Mouse (Mus musculus) CH12.LX (cell line): ENCODE measurements at regions not wholly inside any gene's neighbourhood (a gene's known extent, or its start where the extent isn't known, plus 50 kb on each side); places are given as distances from the start of the nearest gene placed in this dataset.

Experiments used
- DNase-seq: peaks from one replicate; pipeline ENCODE4 v3.0.0-alpha.2; 2013; ENCODE audit errors: extremely low read depth
- H3K27ac ChIP-seq: 2 replicates; pipeline ENCODE4 v1.5.1; 2012; ENCODE audit warnings: low read depth, mild to moderate bottlenecking, control low read depth, moderate library complexity; ENCODE audit not compliant: insufficient read depth
- H3K27me3 ChIP-seq: replicated peaks from 2 replicates; pipeline ENCODE3; 2012; ENCODE audit warnings: inconsistent platforms
- H3K36me3 ChIP-seq, 2 experiments: replicated peaks in 1 of 2; 2 replicates each; pipeline versions ENCODE3 to v1.6.1; 2012; ENCODE audit warnings: inconsistent platforms in 1 of 2, low read length in 1 of 2, mild to moderate bottlenecking in 1 of 2, mixed read lengths in 1 of 2, moderate library complexity in 1 of 2; ENCODE audit not compliant: control insufficient read depth in 1 of 2, insufficient read depth in 1 of 2
- H3K4me1 ChIP-seq, 2 experiments: 2 replicates each; pipeline ENCODE4 v1.6.1; 2012; ENCODE audit warnings: inconsistent platforms in 1 of 2, moderate library complexity in 1 of 2; ENCODE audit not compliant: insufficient read depth in 2 of 2, control insufficient read depth in 1 of 2
- H3K4me2 ChIP-seq: 2 replicates; pipeline ENCODE4 v1.6.1; 2012; ENCODE audit warnings: low read depth, mild to moderate bottlenecking, control low read depth; ENCODE audit not compliant: poor library complexity, insufficient read depth, severe bottlenecking
- H3K4me3 ChIP-seq, 3 experiments: fragments of 150-350 bp in 1 of 3; sonication (generic) in 1 of 3; replicated peaks in 1 of 3; 2 replicates each; pipeline versions ENCODE3 to v1.5.1; 2011 to 2012; ENCODE audit warnings: low read depth in 2 of 3, low read length in 2 of 3, mild to moderate bottlenecking in 2 of 3, moderate library complexity in 2 of 3, control low read depth in 1 of 3, improper control_type of control experiment in 1 of 3, inconsistent platforms in 1 of 3, mixed read lengths in 1 of 3; ENCODE audit not compliant: poor library complexity in 1 of 3
- H3K79me2 ChIP-seq: replicated peaks from 2 replicates; pipeline ENCODE4 v1.6.1; 2012; ENCODE audit warnings: mild to moderate bottlenecking, moderate library complexity; ENCODE audit not compliant: control insufficient read depth, poor library complexity, insufficient read depth, severe bottlenecking; ENCODE audit errors: extremely low read depth
- H3K9ac ChIP-seq: 2 replicates; pipeline ENCODE4 v1.6.1; 2012; ENCODE audit warnings: low read depth, mild to moderate bottlenecking, control low read depth, moderate library complexity; ENCODE audit not compliant: insufficient read depth
- H3K9me3 ChIP-seq: replicated peaks from 2 replicates; pipeline ENCODE3; 2012; ENCODE audit warnings: low read length, inconsistent platforms, mixed read lengths
- BHLHE40 ChIP-seq: IDR thresholded peaks from 2 replicates; pipeline ENCODE4 v1.6.1; 2011; ENCODE audit warnings: mild to moderate bottlenecking, low read depth, low read length, improper control_type of control experiment
- CHD1 ChIP-seq: IDR thresholded peaks from 2 replicates; pipeline ENCODE4 v1.6.1; 2012; ENCODE audit warnings: low read depth, low read length, improper control_type of control experiment, inconsistent platforms
- CHD2 ChIP-seq: IDR thresholded peaks from 2 replicates; pipeline ENCODE4 v1.6.1; 2011; ENCODE audit warnings: low read length, improper control_type of control experiment
- ETS1 ChIP-seq: conservative IDR thresholded peaks from 2 replicates; pipeline ENCODE4 v1.6.1; 2012; ENCODE audit warnings: low read depth, mild to moderate bottlenecking, inconsistent platforms, low read length, improper control_type of control experiment, moderate library complexity
- GABPA ChIP-seq: IDR thresholded peaks from 2 replicates; pipeline ENCODE4 v1.6.1; 2012; ENCODE audit warnings: low read depth, low read length, improper control_type of control experiment, inconsistent platforms; ENCODE audit not compliant: insufficient replicate concordance
- IRF4 ChIP-seq: IDR thresholded peaks from 2 replicates; pipeline ENCODE4 v1.6.1; 2014; ENCODE audit warnings: low read depth, mild to moderate bottlenecking, inconsistent platforms, low read length, improper control_type of control experiment
- JUN ChIP-seq: IDR thresholded peaks from 2 replicates; pipeline ENCODE4 v1.6.1; 2011; ENCODE audit warnings: low read depth, mild to moderate bottlenecking, low read length, improper control_type of control experiment, moderate library complexity; ENCODE audit not compliant: insufficient read depth
- JUND ChIP-seq: conservative IDR thresholded peaks from 2 replicates; pipeline ENCODE4 v1.6.1; 2011; ENCODE audit warnings: low read depth, low read length, improper control_type of control experiment
- KAT2A ChIP-seq: IDR thresholded peaks from 2 replicates; pipeline ENCODE4 v1.6.1; 2012; ENCODE audit warnings: low read length, improper control_type of control experiment, inconsistent platforms; ENCODE audit not compliant: insufficient replicate concordance
- MXI1 ChIP-seq: IDR thresholded peaks from 2 replicates; pipeline ENCODE4 v1.6.1; 2011; ENCODE audit warnings: mild to moderate bottlenecking, low read depth, low read length, improper control_type of control experiment
- MYC ChIP-seq: IDR thresholded peaks from 2 replicates; pipeline ENCODE4 v1.6.1; 2011; ENCODE audit warnings: low read depth, mild to moderate bottlenecking, improper control_type of control experiment, low read length
- NELFE ChIP-seq: IDR thresholded peaks from 2 replicates; pipeline ENCODE4 v1.6.1; 2011; ENCODE audit warnings: low read depth, low read length, improper control_type of control experiment
- NRF1 ChIP-seq: IDR thresholded peaks from 2 replicates; pipeline ENCODE4 v1.6.1; 2014; ENCODE audit warnings: low read depth, mild to moderate bottlenecking, inconsistent platforms, low read length, improper control_type of control experiment, moderate library complexity
- POLR2A ChIP-seq: IDR thresholded peaks from 2 replicates; pipeline ENCODE4 v1.6.1; 2011; ENCODE audit warnings: low read depth, mild to moderate bottlenecking, improper control_type of control experiment, low read length
- POLR2AphosphoS2 ChIP-seq: IDR thresholded peaks from 2 replicates; pipeline ENCODE4 v1.6.1; 2011; ENCODE audit warnings: low read depth, low read length, improper control_type of control experiment
- RAD21 ChIP-seq: IDR thresholded peaks from 2 replicates; pipeline ENCODE4 v1.6.1; 2011; ENCODE audit warnings: low read depth, mild to moderate bottlenecking, low read length, improper control_type of control experiment, moderate library complexity
- RCOR1 ChIP-seq: conservative IDR thresholded peaks from 2 replicates; pipeline ENCODE4 v1.6.1; 2012; ENCODE audit warnings: low read depth, mild to moderate bottlenecking, inconsistent platforms, low read length, improper control_type of control experiment
- SMC3 ChIP-seq: IDR thresholded peaks from 2 replicates; pipeline ENCODE4 v1.6.1; 2011; ENCODE audit warnings: low read depth, low read length, improper control_type of control experiment
- USF2 ChIP-seq: conservative IDR thresholded peaks from 2 replicates; pipeline ENCODE4 v1.6.1; 2011; ENCODE audit warnings: low read depth, low read length, improper control_type of control experiment
- ZC3H11A ChIP-seq: IDR thresholded peaks from 2 replicates; pipeline ENCODE4 v1.6.1; 2012; ENCODE audit warnings: low read depth, mild to moderate bottlenecking, inconsistent platforms, low read length, improper control_type of control experiment
- ZKSCAN1 ChIP-seq: IDR thresholded peaks from 2 replicates; pipeline ENCODE4 v1.6.1; 2012; ENCODE audit warnings: low read depth, inconsistent platforms, low read length, improper control_type of control experiment, borderline replicate concordance
- ZNF384 ChIP-seq: IDR thresholded peaks from 2 replicates; pipeline ENCODE4 v1.6.1; 2012; ENCODE audit warnings: low read depth, low read length, improper control_type of control experiment, inconsistent platforms
- dilution Hi-C: fragments of 300-500 bp; cut with MboI; formaldehyde crosslinking; loops from 2 replicates; pipeline ENCODE4 v1.14.3; 2020; ENCODE audit warnings: low sequenced_read_pairs; ENCODE audit not compliant: extremely low pct_unique_long_range_greater_than_20kb, extremely low pct_ligation_motif_present
- in situ Hi-C: fragments of 300-500 bp; cut with MboI; formaldehyde crosslinking; loops from 3 replicates; pipeline ENCODE4 v1.14.3; 2019; ENCODE audit warnings: low sequenced_read_pairs, low pct_ligation_motif_present, low pct_unique_long_range_greater_than_20kb, mixed read lengths

DNA sequence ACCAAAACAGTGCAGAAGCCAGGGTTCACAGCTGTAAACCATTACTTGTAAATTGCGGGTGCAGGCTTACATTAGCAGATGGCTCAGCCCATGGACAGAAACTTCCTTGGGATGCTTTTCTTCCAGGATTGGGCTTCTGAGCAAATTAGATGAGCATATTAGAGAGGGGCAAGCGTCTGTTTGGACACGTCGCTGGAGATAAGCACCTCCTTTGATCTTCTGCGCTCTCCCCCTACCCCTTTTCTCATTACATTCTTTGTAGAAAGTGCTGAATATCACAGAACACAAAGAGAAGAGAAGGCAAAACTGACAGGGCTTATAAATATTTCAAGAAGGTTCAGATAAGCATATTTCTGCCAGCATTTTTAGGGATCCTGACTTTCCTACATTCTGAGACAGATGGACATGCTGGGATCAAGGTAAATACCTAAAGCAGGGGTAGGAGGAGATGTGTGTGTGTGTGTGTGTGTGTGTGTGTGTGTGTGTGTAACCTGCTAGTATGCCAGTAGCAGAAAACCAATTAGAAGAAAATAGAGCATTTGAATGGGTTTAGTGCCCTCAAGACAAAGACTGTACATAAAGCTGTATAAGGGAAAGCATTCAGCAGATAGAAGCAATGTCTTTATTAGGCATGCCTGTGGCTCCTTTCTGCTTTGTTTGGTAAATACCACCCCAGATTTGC lies 1173.8 kb upstream of the Map3k7 start:
- H3K79me2 ChIP-seq, result no peaks in the 10 kb centered on the region
- no peak for TF ChIP-seq KAT2A
- no peak for TF ChIP-seq MYC
- no peak for TF ChIP-seq JUN
- TF ChIP-seq SMC3, result no peak
- TF ChIP-seq GABPA, result no peak
- TF ChIP-seq RCOR1, result no peak
- no peak for TF ChIP-seq JUND
- TF ChIP-seq POLR2AphosphoS2, result no peak
- TF ChIP-seq POLR2A, result no peak
- no peak for TF ChIP-seq RAD21
- H3K27me3 ChIP-seq, result no peaks in the 10 kb centered on the region
- no peak overlapping the region for H3K27ac ChIP-seq
- H3K4me1 ChIP-seq, result no peaks in the 10 kb centered on the region
- no peak overlapping the region for H3K4me2 ChIP-seq
- no peak for DNase-seq
- no peaks in the 10 kb centered on the region for H3K36me3 ChIP-seq
- H3K9ac ChIP-seq, result no peak overlapping the region
- in situ Hi-C loops, result no loop called here
- dilution Hi-C loops, result no loop called here
- no peak overlapping the region for H3K4me3 ChIP-seq
- H3K9me3 ChIP-seq, result peaks cover 30% of the 10 kb centered on the region

GRCm38 (mm10) chr4:30809798-30810197 lies 1154.1 kb upstream of the Map3k7 start:
- H3K9ac ChIP-seq, result no peak overlapping the region
- no peak overlapping the region for H3K4me2 ChIP-seq
- no peak overlapping the region for H3K4me3 ChIP-seq
- H3K79me2 ChIP-seq, result no peaks in the 10 kb centered on the region
- no peak overlapping the region for H3K27ac ChIP-seq
- no peak for DNase-seq
- H3K36me3 ChIP-seq, result no peaks in the 10 kb centered on the region
- in situ Hi-C loops, result no loop called here
- dilution Hi-C loops, result no loop called here
- no peaks in the 10 kb centered on the region for H3K4me1 ChIP-seq
- H3K9me3 ChIP-seq, result peaks cover 10% of the 10 kb centered on the region
- no peak for TF ChIP-seq ZKSCAN1
- TF ChIP-seq CHD1, result no peak
- TF ChIP-seq MXI1, result no peak
- no peak for TF ChIP-seq ETS1
- TF ChIP-seq BHLHE40, result no peak
- no peak for TF ChIP-seq USF2
- no peak for TF ChIP-seq RCOR1
- TF ChIP-seq ZC3H11A, result no peak
- no peak for TF ChIP-seq IRF4
- no peak for TF ChIP-seq JUN
- TF ChIP-seq ZNF384, result no peak
- TF ChIP-seq JUND, result no peak
- no peak for TF ChIP-seq NRF1
- no peak for TF ChIP-seq KAT2A
- no peak for TF ChIP-seq CHD2
- TF ChIP-seq NELFE, result no peak
- TF ChIP-seq, all 38 proteins: peak for 0
- no peaks in the 10 kb centered on the region for H3K27me3 ChIP-seq
